Mouse (Mus musculus) stomach, embryonic 16.5 days (tissue): ENCODE measurements around the gene Dnajc16. TPM values are rescaled to one million over a fixed set of nuclear protein-coding genes. Genes with fewer than 3 reads are reported as not detected.
"Not testable (repeated sequence)": the region's sequence is repeated elsewhere in the genome, so short reads cannot be mapped to it uniquely, and the experiment has no call there.

Source experiments
- ATAC-seq: fragments of 200-750 bp; cut with Nextera tagmentation; 2 replicates; pipeline ENCODE4 v1.8.0; 2017; ENCODE audit warnings: moderate number of reproducible peaks, moderate TSS enrichment; ENCODE audit not compliant: insufficient read depth, low FRiP score
- H3K27ac ChIP-seq: fragments of 300-500 bp; sonication (generic); 2 replicates; pipeline ENCODE4 v1.5.1; 2014; ENCODE audit warnings: low read length
- H3K27me3 ChIP-seq: fragments of 300-500 bp; sonication (generic); 2 replicates; pipeline ENCODE4 v1.6.1; 2014; ENCODE audit warnings: low read length, control low read depth, mixed read lengths; ENCODE audit not compliant: control insufficient read depth, insufficient read depth
- H3K36me3 ChIP-seq: fragments of 300-500 bp; sonication (generic); 2 replicates; pipeline ENCODE4 v1.6.1; 2014; ENCODE audit warnings: low read length; ENCODE audit not compliant: control insufficient read depth, insufficient read depth
- H3K4me1 ChIP-seq: fragments of 300-500 bp; sonication (generic); 2 replicates; pipeline ENCODE4 v1.6.1; 2014; ENCODE audit warnings: low read length, control low read depth, mixed read lengths; ENCODE audit not compliant: control insufficient read depth, insufficient read depth
- H3K4me2 ChIP-seq: fragments of 300-500 bp; sonication (generic); 2 replicates; pipeline ENCODE4 v1.6.1; 2014; ENCODE audit warnings: low read depth, low read length, mixed read lengths
- H3K4me3 ChIP-seq: fragments of 300-500 bp; sonication (generic); replicated peaks from 2 replicates; pipeline ENCODE4 v1.5.1; 2014; ENCODE audit warnings: mild to moderate bottlenecking, low read length
- H3K9ac ChIP-seq: fragments of 300-500 bp; sonication (generic); 2 replicates; pipeline ENCODE4 v1.6.1; 2014; ENCODE audit warnings: low read length
- H3K9me3 ChIP-seq: fragments of 300-500 bp; sonication (generic); replicated peaks from 2 replicates; pipeline ENCODE4 v1.6.1; 2016; ENCODE audit warnings: low read length, control low read depth; ENCODE audit not compliant: control insufficient read depth
- WGBS: fragments of 180-500 bp; shearing (Covaris S2); extraction: QIAGEN DNeasy Blood & Tissue Kit; methylation state at CpG from one replicate; pipeline ENCODE4 v1.1.7; 2014; 5-methylcytosine and 5-hydroxymethylcytosine counted together
- polyA plus RNA-seq: library from polyadenylated mRNA; unstranded; fragments of >200 nt; fragmentation: Nextera tagmentation; extraction: Ambion mirVana; gene quantifications from 2 replicates; pipeline ENCODE4 v1.2.1, GENCODE M21; 2015

Dnajc16 gene
- polyA plus RNA-seq, 1 experiment from 2014 or later = 4.7 TPM

- 94% methylated on average over 8 of the region's 8 CpGs for WGBS
- no peak overlapping the region for H3K9ac ChIP-seq
- H3K4me1 ChIP-seq = no peaks in the 10 kb centered on the region
- no peaks in the 10 kb centered on the region for H3K9me3 ChIP-seq
- no peak for ATAC-seq
- no peak overlapping the region for H3K4me2 ChIP-seq
- no peaks in the 10 kb centered on the region for H3K27me3 ChIP-seq
- no peak overlapping the region for H3K4me3 ChIP-seq
- peaks cover 20% of the 10 kb centered on the region for H3K36me3 ChIP-seq
- no peak overlapping the region for H3K27ac ChIP-seq
Measured at GRCm38 (mm10) chr4:141781201-141781985, 9.3 kb downstream of the Dnajc16 start.

DNA sequence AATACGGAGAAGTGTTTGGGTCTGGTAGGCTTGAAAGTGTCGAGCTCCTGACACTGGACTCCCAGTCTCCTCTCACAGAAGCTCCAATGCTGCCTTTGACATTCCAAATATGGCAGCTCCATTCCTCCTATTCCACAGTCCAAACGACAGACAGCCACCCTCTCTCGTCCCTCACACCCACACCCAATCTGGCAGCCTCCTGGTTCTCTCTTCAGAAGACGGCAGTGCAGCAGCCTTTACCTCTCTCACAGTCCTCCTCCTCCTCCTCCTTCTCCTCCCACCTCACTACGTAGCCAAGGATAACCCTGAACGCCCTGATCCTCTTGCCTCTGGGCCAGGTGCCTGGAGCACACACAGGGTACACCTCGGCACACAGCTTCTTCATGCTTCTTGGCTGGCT lies 10.9 kb downstream of the Dnajc16 start:
- Histone ChIP-seq H3K9ac (no peak overlapping the region), H3K36me3 (peaks cover 24% of the 10 kb centered on the region), H3K4me1 (no peaks in the 10 kb centered on the region), H3K9me3 (no peaks in the 10 kb centered on the region), H3K4me3 (no peak overlapping the region), H3K27ac (no peak overlapping the region), H3K4me2 (no peak overlapping the region), H3K27me3 (no peaks in the 10 kb centered on the region)
- no peak for ATAC-seq
- 88% methylated on average over 8 of the region's 8 CpGs for WGBS

- WGBS = 85% methylated on average over 4 of the region's 4 CpGs
- H3K27ac ChIP-seq, H3K9me3 ChIP-seq, H3K27me3 ChIP-seq, H3K4me2 ChIP-seq, H3K4me1 ChIP-seq, H3K4me3 ChIP-seq, ATAC-seq, H3K9ac ChIP-seq: not testable (repeated sequence)
- H3K36me3 ChIP-seq = peaks cover 31% of the 10 kb centered on the region
Measured at GRCm38 (mm10) chr4:141773019-141773418, 17.7 kb downstream of the Dnajc16 start.

GRCm38 (mm10) chr4:141771823-141772222 lies 18.9 kb downstream of the Dnajc16 start:
- no peaks in the 10 kb centered on the region for H3K27me3 ChIP-seq
- H3K4me3 ChIP-seq = no peak overlapping the region
- H3K4me1 ChIP-seq = peaks cover 13% of the 10 kb centered on the region
- H3K9ac ChIP-seq = no peak overlapping the region
- no peak for ATAC-seq
- no peak overlapping the region for H3K27ac ChIP-seq
- H3K36me3 ChIP-seq = peaks cover 30% of the 10 kb centered on the region
- 84% methylated on average over 8 of the region's 8 CpGs for WGBS
- no peak overlapping the region for H3K4me2 ChIP-seq
- H3K9me3 ChIP-seq = no peaks in the 10 kb centered on the region

- Histone ChIP-seq H3K27me3 (no peaks in the 10 kb centered on the region), H3K9me3 (no peaks in the 10 kb centered on the region), H3K9ac (no peak overlapping the region), H3K4me3 (no peak overlapping the region), H3K4me2 (no peak overlapping the region), H3K27ac (no peak overlapping the region), H3K36me3 (peaks cover 21% of the 10 kb centered on the region), H3K4me1 (peaks cover 20% of the 10 kb centered on the region)
- no peak for ATAC-seq
- 77% methylated on average over 8 of the region's 8 CpGs for WGBS
Measured at GRCm38 (mm10) chr4:141769501-141770160, 21.1 kb downstream of the Dnajc16 start.

DNA sequence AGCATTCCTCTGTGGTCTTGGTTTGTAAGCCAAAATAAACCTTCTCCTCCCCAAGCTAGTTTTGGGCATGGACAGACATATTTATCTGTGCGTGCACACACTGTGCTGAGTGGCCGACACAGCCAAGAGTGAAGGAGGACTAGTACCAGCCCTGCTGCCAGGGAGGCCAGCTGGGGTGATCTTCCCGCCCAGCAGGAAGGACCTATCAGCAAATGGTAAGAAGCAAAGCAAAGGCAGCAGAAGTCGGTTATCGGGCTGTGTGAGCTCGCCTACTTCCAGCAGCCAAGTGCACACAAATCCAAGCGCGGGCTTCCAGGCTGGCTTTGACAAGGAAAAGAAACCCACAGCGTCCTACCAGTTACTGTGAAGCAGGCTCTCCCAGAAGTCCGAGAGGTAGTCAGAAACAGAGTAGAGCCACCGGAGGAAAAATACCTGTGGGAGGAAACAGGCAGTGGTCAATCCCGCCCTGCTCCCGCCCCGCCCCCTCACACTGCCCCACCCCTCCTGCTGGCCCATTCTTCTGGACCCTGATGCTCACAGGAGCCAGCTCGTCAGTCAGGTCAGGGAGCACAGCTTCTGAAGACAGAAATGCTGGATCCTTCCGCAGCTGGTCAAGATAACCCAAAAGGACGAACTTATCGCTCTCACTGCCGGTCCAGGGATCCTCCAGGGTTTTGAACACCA lies 23.2 kb downstream of the Dnajc16 start:
- Histone ChIP-seq H3K9ac (peak overlapping the region; percentile 12; the same call in 1 of the 2 replicates), H3K27me3 (no peaks in the 10 kb centered on the region)
- WGBS = 59% methylated on average over 19 of the region's 19 CpGs

DNA sequence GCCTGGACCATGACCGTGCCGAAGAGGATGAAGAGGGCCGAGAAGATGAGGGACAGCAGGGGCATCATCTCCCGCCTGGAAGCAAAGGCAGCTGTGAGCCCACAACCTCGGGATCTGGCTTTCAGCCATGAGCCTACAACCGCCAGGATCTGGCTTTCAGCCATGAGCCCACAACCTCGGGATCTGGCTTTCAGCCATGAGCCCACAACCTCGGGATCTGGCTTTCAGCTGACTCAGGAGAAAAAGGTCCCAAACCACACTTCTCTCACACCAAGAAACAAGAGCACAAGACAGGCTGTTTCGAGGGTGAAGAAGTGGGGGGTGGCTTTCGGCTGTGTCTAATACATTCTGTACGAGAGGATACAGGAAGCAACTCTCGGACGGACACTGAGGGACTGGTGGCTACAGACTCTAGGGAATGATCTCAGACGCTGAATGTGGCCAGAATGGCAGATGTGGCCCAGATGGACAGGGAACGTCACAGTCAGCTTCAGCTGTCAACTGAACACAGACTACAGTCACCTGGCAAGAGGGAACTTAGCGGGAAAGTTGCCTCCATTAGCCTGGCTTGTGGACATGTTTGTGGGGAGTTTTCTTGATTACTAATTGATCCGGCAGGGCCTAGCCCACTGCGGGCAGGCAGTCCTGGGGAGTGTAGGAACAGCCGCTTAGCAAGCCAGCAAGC lies 23.9 kb downstream of the Dnajc16 start:
- H3K36me3 ChIP-seq = peaks cover 20% of the 10 kb centered on the region; the same call in 1 of the 2 replicates

More for the DNA sequence above, 23.2 kb downstream of the Dnajc16 start:
- Histone ChIP-seq H3K27ac (peak overlapping the region; percentile 89), H3K4me2 (peak overlapping the region; percentile 20), H3K4me3 (no peak overlapping the region), H3K9me3 (no peaks in the 10 kb centered on the region), H3K36me3 (0 out of 2 replicates have a peak, but pooled peaks cover 13% of the 10 kb centered on the region), H3K4me1 (peaks cover 20% of the 10 kb centered on the region)
- ATAC-seq = peak; percentile 73

GRCm38 (mm10) chr4:141766316-141766667 lies 24.4 kb downstream of the Dnajc16 start:
- no peak for ATAC-seq
- 64% methylated on average over 8 of the region's 8 CpGs for WGBS
- H3K9me3 ChIP-seq = no peaks in the 10 kb centered on the region
- H3K4me2 ChIP-seq = 0 out of 2 replicates have a peak overlapping the region, but pooled peaks have one; percentile 20
- H3K4me1 ChIP-seq = peaks cover 20% of the 10 kb centered on the region
- H3K4me3 ChIP-seq = no peak overlapping the region
- no peaks in the 10 kb centered on the region for H3K27me3 ChIP-seq
- peak overlapping the region; percentile 89 for H3K27ac ChIP-seq
- peaks cover 21% of the 10 kb centered on the region; the same call in 1 of the 2 replicates for H3K36me3 ChIP-seq
- peak overlapping the region; percentile 13; the same call in 1 of the 2 replicates for H3K9ac ChIP-seq

More for the DNA sequence above, 23.9 kb downstream of the Dnajc16 start:
- H3K4me3 ChIP-seq = no peak overlapping the region
- no peaks in the 10 kb centered on the region for H3K27me3 ChIP-seq
- peaks cover 20% of the 10 kb centered on the region for H3K4me1 ChIP-seq
- no peaks in the 10 kb centered on the region for H3K9me3 ChIP-seq
- H3K27ac ChIP-seq = peak overlapping the region; percentile 89
- peak overlapping the region; percentile 13; the same call in 1 of the 2 replicates for H3K9ac ChIP-seq
- peak; percentile 76; the same call in 1 of the 2 replicates for ATAC-seq
- peak overlapping the region; percentile 20; the same call in 1 of the 2 replicates for H3K4me2 ChIP-seq
- WGBS = 42% methylated on average over 19 of the region's 19 CpGs
